In genomic region chr12:80798271-80798670, GRCm38 (mm10) we compare ENCODE assay signal across 15 mouse cellular contexts. TPM values are rescaled to one million over a fixed set of nuclear protein-coding genes. Genes with fewer than 3 reads are reported as not detected.
DNase-seq lines count a peak whose midpoint lies in the region; ATAC-seq lines count a peak whose summit lies in the region.
"Had no signal": no experiment of that assay in that cellular context is flagged by ENCODE, and none has a peak within 500 bp of the region (broad histone marks: within the 10 kb centered on the region; RNA-seq: fewer than 3 reads in every experiment).

No protein-coding gene starts in this region.

- DNase-seq in forebrain, embryonic 14.5 days (ENCODE audit: low spot score), result peak; percentile 59
- peak; percentile 25 for DNase-seq in midbrain, embryonic 14.5 days
- no peak for DNase-seq in midbrain, embryonic 10.5 days (ENCODE audit: low spot score)
- DNase-seq in cerebellum, adult 9-10 months, result peak; percentile 94
- peak; percentile 48 for DNase-seq in retina, postnatal 1 day
- no peak for DNase-seq in frontal cortex, postnatal 10 days (ENCODE audit: low spot score in 2 of 2)
- no peak for DNase-seq in kidney, adult 8-10 months
- DNase-seq: B cell, adult 2 months; heart, adult 18-20 months; lung, postnatal 14 days; right cerebral cortex, postnatal 25 days had no signal

- no peak overlapping the region for H3K27ac ChIP-seq in forebrain, embryonic 14.5 days (ENCODE audit: low read depth, low read length)
- no peak overlapping the region; the same call in 1 of the 2 replicates for H3K27ac ChIP-seq in forebrain, embryonic 16.5 days (ENCODE audit: low read length)
- H3K27ac ChIP-seq in midbrain, embryonic 14.5 days (replicated peaks; ENCODE audit: low read depth, low read length), result no peak overlapping the region
- no peak overlapping the region for H3K27ac ChIP-seq in midbrain, embryonic 10.5 days (replicated peaks)
- H3K27ac ChIP-seq: limb, embryonic 13.5 days; liver, embryonic 15.5 days had no signal

- peaks cover 6% of the 10 kb centered on the region; the same call in 1 of the 2 replicates for H3K4me1 ChIP-seq in forebrain, embryonic 14.5 days (ENCODE audit: control insufficient read depth, insufficient read depth, low read length)
- peaks cover 11% of the 10 kb centered on the region for H3K4me1 ChIP-seq in forebrain, embryonic 16.5 days (replicated peaks; ENCODE audit: control insufficient read depth, insufficient read depth, low read length)
- H3K4me1 ChIP-seq in midbrain, embryonic 14.5 days (ENCODE audit: control insufficient read depth, insufficient read depth, low read length), result 0 out of 2 replicates have a peak, but pooled peaks cover 6% of the 10 kb centered on the region
- H3K4me1 ChIP-seq in midbrain, embryonic 10.5 days, result peaks cover 5% of the 10 kb centered on the region; the same call in 1 of the 2 replicates

- no peak overlapping the region for H3K9ac ChIP-seq in forebrain, embryonic 14.5 days (ENCODE audit: low read length)
- no peak overlapping the region for H3K9ac ChIP-seq in forebrain, embryonic 16.5 days (replicated peaks; ENCODE audit: low read depth, low read length)
- H3K9ac ChIP-seq in midbrain, embryonic 14.5 days (replicated peaks; ENCODE audit: low read length), result no peak overlapping the region
- H3K9ac ChIP-seq: limb, embryonic 13.5 days; liver, embryonic 15.5 days had no signal

- H3K36me3 ChIP-seq in forebrain, embryonic 14.5 days (ENCODE audit: control insufficient read depth, insufficient read depth, low read length), result no peaks in the 10 kb centered on the region
- no peaks in the 10 kb centered on the region for H3K36me3 ChIP-seq in forebrain, embryonic 16.5 days (ENCODE audit: control insufficient read depth, insufficient read depth)
- no peaks in the 10 kb centered on the region for H3K36me3 ChIP-seq in midbrain, embryonic 14.5 days (ENCODE audit: control insufficient read depth, insufficient read depth, low read length)
- peaks cover 12% of the 10 kb centered on the region for H3K36me3 ChIP-seq in midbrain, embryonic 10.5 days
- H3K36me3 ChIP-seq: limb, embryonic 13.5 days had no signal

- H3K9me3 ChIP-seq in forebrain, embryonic 14.5 days (replicated peaks; ENCODE audit: control insufficient read depth, low read length), result no peaks in the 10 kb centered on the region
- no peaks in the 10 kb centered on the region for H3K9me3 ChIP-seq in forebrain, embryonic 16.5 days (ENCODE audit: control insufficient read depth, low read length)
- H3K9me3 ChIP-seq in midbrain, embryonic 14.5 days (ENCODE audit: control insufficient read depth, low read length), result no peaks in the 10 kb centered on the region
- H3K9me3 ChIP-seq in midbrain, embryonic 10.5 days (replicated peaks), result no peaks in the 10 kb centered on the region
- H3K9me3 ChIP-seq: limb, embryonic 13.5 days; liver, embryonic 15.5 days had no signal

- no peaks in the 10 kb centered on the region for H3K27me3 ChIP-seq in forebrain, embryonic 14.5 days (replicated peaks; ENCODE audit: control insufficient read depth, insufficient read depth, low read length)
- no peaks in the 10 kb centered on the region for H3K27me3 ChIP-seq in forebrain, embryonic 16.5 days (replicated peaks; ENCODE audit: control insufficient read depth, insufficient read depth, low read length)
- H3K27me3 ChIP-seq in midbrain, embryonic 14.5 days (ENCODE audit: control insufficient read depth, insufficient read depth, low read length), result no peaks in the 10 kb centered on the region
- no peaks in the 10 kb centered on the region for H3K27me3 ChIP-seq in midbrain, embryonic 10.5 days (ENCODE audit: low read depth, poor library complexity, severe bottlenecking)
- H3K27me3 ChIP-seq: limb, embryonic 13.5 days; liver, embryonic 15.5 days had no signal

- H3K4me3 ChIP-seq in forebrain, embryonic 14.5 days (ENCODE audit: low read depth, low read length), result no peak overlapping the region
- H3K4me3 ChIP-seq in forebrain, embryonic 16.5 days (replicated peaks; ENCODE audit: low read length), result no peak overlapping the region
- H3K4me3 ChIP-seq in midbrain, embryonic 14.5 days (replicated peaks; ENCODE audit: low read depth, low read length), result no peak overlapping the region
- H3K4me3 ChIP-seq in midbrain, embryonic 10.5 days, result no peak overlapping the region
- H3K4me3 ChIP-seq: limb, embryonic 13.5 days; liver, embryonic 15.5 days had no signal

- H3K4me2 ChIP-seq in forebrain, embryonic 14.5 days (ENCODE audit: low read length), result no peak overlapping the region
- H3K4me2 ChIP-seq in forebrain, embryonic 16.5 days (ENCODE audit: low read length), result no peak overlapping the region
- no peak overlapping the region for H3K4me2 ChIP-seq in midbrain, embryonic 14.5 days (ENCODE audit: low read length)
- H3K4me2 ChIP-seq: limb, embryonic 13.5 days; liver, embryonic 15.5 days had no signal

- ATAC-seq in forebrain, embryonic 14.5 days, result no peak
- no peak for ATAC-seq in forebrain, embryonic 16.5 days
- ATAC-seq in midbrain, embryonic 14.5 days (ENCODE audit: low FRiP score, low TSS enrichment), result no peak

RNA-seq across cellular contexts. Expression of gene Susd6, which starts 8.0 kb away (rescaled TPM):
- 11.7 and 13.4 TPM in 2 replicates for polyA plus RNA-seq in forebrain, embryonic 14.5 days (2014; fragmentation: Nextera tagmentation; extraction: Ambion mirVana)
- 14.3 and 14.4 TPM in 2 replicates for polyA plus RNA-seq in forebrain, embryonic 16.5 days (2015; fragmentation: Nextera tagmentation; extraction: Ambion mirVana)
- 8.8 and 14.3 TPM in 2 replicates for polyA plus RNA-seq in midbrain, embryonic 14.5 days (2014; fragmentation: Nextera tagmentation; extraction: Ambion mirVana)
- 13.9 and 16.6 TPM in 2 replicates for polyA plus RNA-seq in midbrain, embryonic 10.5 days (2016; fragmentation: Nextera tagmentation; extraction: Ambion mirVana)

RNA-seq across cellular contexts. Expression of gene Ccdc177, which starts 37.8 kb away (rescaled TPM):
- polyA plus RNA-seq in forebrain, embryonic 14.5 days (2014; fragmentation: Nextera tagmentation; extraction: Ambion mirVana), result 6.3 and 6.7 TPM in 2 replicates
- 4.3 and 4.5 TPM in 2 replicates for polyA plus RNA-seq in forebrain, embryonic 16.5 days (2015; fragmentation: Nextera tagmentation; extraction: Ambion mirVana)
- polyA plus RNA-seq in midbrain, embryonic 14.5 days (2014; fragmentation: Nextera tagmentation; extraction: Ambion mirVana), result 8.5 and 8.8 TPM in 2 replicates
- polyA plus RNA-seq in midbrain, embryonic 10.5 days (2016; fragmentation: Nextera tagmentation; extraction: Ambion mirVana), result 2.0 and 2.2 TPM in 2 replicates
- polyA plus RNA-seq: heart, postnatal 0 days; liver, embryonic 15.5 days had no signal

Comparison
In these comparisons a context has a peak if more than half of its experiments do, and no peak if none do; other contexts are left out.
1. DNase-seq: peak in forebrain, embryonic 14.5 days (single experiment), midbrain, embryonic 14.5 days (single experiment), cerebellum, adult 9-10 months (single experiment) and retina, postnatal 1 day (single experiment); none in midbrain, embryonic 10.5 days (single experiment), frontal cortex, postnatal 10 days (0 of 2) and kidney, adult 8-10 months (0 of 2).